Mouse (Mus musculus): ENCODE measurements around the gene Ncoa1. TPM values are rescaled to one million over a fixed set of nuclear protein-coding genes. Genes with fewer than 3 reads are reported as not detected.

Gene Ncoa1
- polyA plus RNA-seq, 1 experiment from 2014 or later: 10.3 TPM

DNA sequence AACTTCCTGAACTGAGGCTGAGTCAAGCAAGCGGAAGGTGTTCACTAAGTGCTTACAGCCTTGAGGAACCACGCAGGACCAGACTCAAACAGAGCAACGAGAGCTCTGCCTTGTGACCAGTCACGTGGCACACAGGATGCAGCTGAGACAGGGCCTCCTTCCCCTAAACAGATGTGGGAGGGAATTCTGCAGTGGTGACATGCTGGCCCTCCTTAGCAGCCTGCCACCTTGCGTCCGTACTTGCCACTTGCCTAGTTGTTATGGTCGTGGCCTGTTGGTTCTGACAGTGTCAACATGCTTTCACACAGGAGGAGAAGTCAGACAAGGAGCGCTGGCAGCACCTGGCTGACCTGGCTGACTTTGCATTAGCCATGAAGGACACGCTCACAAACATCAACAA lies 265.8 kb downstream of the Ncoa1 start:
- no peaks in the 10 kb centered on the region for H3K9me3 ChIP-seq
- WGBS: 90% methylated on average over 9 of the region's 9 CpGs
- no peak overlapping the region for H3K27ac ChIP-seq
- H3K4me2 ChIP-seq: no peak overlapping the region
- no peak for ATAC-seq (ENCODE audit: low FRiP score)
- no peaks in the 10 kb centered on the region for H3K4me1 ChIP-seq (replicated peaks)
- H3K9ac ChIP-seq: no peak overlapping the region
- no peaks in the 10 kb centered on the region for H3K27me3 ChIP-seq
- H3K36me3 ChIP-seq: peaks cover 79% of the 10 kb centered on the region
- H3K4me3 ChIP-seq: no peak overlapping the region

- H3K36me3 ChIP-seq: peaks cover 76% of the 10 kb centered on the region
Measured at GRCm38 (mm10) chr12:4209196-4209595, 267.8 kb downstream of the Ncoa1 start.

GRCm38 (mm10) chr12:4208405-4209133 lies 268.4 kb downstream of the Ncoa1 start:
- Histone ChIP-seq H3K36me3 (peaks cover 70% of the 10 kb centered on the region), H3K9ac (no peak overlapping the region), H3K9me3 (no peaks in the 10 kb centered on the region), H3K4me3 (no peak overlapping the region), H3K4me2 (no peak overlapping the region), H3K27ac (no peak overlapping the region), H3K4me1 (replicated peaks) (no peaks in the 10 kb centered on the region), H3K27me3 (no peaks in the 10 kb centered on the region)
- WGBS: 76% methylated on average over 15 of the region's 15 CpGs
- ATAC-seq (ENCODE audit: low FRiP score): no peak

More at GRCm38 (mm10) chr12:4209196-4209595, 267.8 kb downstream of the Ncoa1 start:
- Histone ChIP-seq H3K4me1 (replicated peaks) (no peaks in the 10 kb centered on the region), H3K9me3 (no peaks in the 10 kb centered on the region), H3K27me3 (no peaks in the 10 kb centered on the region), H3K4me2 (no peak overlapping the region), H3K27ac (no peak overlapping the region), H3K9ac (no peak overlapping the region), H3K4me3 (no peak overlapping the region)
- no peak for ATAC-seq (ENCODE audit: low FRiP score)
- 96% methylated on average over 9 of the region's 9 CpGs for WGBS

GRCm38 (mm10) chr12:4206106-4206505 lies 270.9 kb downstream of the Ncoa1 start:
- no peak overlapping the region for H3K27ac ChIP-seq
- H3K4me1 ChIP-seq (replicated peaks): peaks cover 1% of the 10 kb centered on the region; the same call in 1 of the 2 replicates
- peaks cover 58% of the 10 kb centered on the region for H3K36me3 ChIP-seq
- no peak overlapping the region for H3K4me3 ChIP-seq
- H3K27me3 ChIP-seq: no peaks in the 10 kb centered on the region
- no peak for ATAC-seq (ENCODE audit: low FRiP score)
- 94% methylated on average over 11 of the region's 11 CpGs for WGBS
- H3K9me3 ChIP-seq: no peaks in the 10 kb centered on the region
- H3K4me2 ChIP-seq: no peak overlapping the region
- no peak overlapping the region for H3K9ac ChIP-seq

GRCm38 (mm10) chr12:4202206-4202605 lies 274.8 kb downstream of the Ncoa1 start:
- Histone ChIP-seq H3K9ac (no peak overlapping the region), H3K4me1 (replicated peaks) (peaks cover 6% of the 10 kb centered on the region), H3K27me3 (no peaks in the 10 kb centered on the region), H3K4me3 (no peak overlapping the region), H3K36me3 (peaks cover 59% of the 10 kb centered on the region), H3K9me3 (no peaks in the 10 kb centered on the region), H3K4me2 (no peak overlapping the region), H3K27ac (no peak overlapping the region)
- ATAC-seq (ENCODE audit: low FRiP score): no peak
- WGBS: 93% methylated on average over 4 of the region's 4 CpGs

GRCm38 (mm10) chr12:4201454-4202200 lies 275.4 kb downstream of the Ncoa1 start:
- 81% methylated on average over 13 of the region's 13 CpGs for WGBS
- H3K36me3 ChIP-seq: peaks cover 54% of the 10 kb centered on the region
- H3K9me3 ChIP-seq: no peaks in the 10 kb centered on the region
- no peak overlapping the region for H3K4me3 ChIP-seq
- H3K27me3 ChIP-seq: no peaks in the 10 kb centered on the region
- H3K27ac ChIP-seq: no peak overlapping the region
- H3K4me2 ChIP-seq: no peak overlapping the region
- ATAC-seq (ENCODE audit: low FRiP score): no peak
- H3K9ac ChIP-seq: no peak overlapping the region
- peaks cover 6% of the 10 kb centered on the region for H3K4me1 ChIP-seq (replicated peaks)

DNA sequence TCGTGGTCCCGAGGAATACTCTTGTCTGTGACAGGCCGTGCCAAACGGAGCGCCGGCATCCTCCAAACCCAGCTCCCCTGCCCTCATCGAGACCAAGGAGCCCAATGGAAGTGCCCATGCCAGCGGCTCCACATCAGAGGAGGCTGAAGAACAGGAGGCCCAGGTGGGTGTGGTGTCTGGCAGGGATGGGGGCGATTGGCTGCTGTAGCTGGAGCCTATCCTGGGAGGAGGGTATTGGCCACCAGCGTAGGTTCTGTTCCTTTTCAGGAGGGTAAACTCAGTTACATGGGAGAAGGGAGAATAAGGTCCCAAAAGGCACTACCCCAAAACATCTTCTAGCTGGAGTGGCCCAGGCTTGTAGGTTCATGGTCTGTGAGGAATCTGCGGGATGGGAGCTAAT lies 277.7 kb downstream of the Ncoa1 start:
- Histone ChIP-seq H3K9me3 (no peaks in the 10 kb centered on the region), H3K4me1 (replicated peaks) (peaks cover 6% of the 10 kb centered on the region), H3K27me3 (no peaks in the 10 kb centered on the region), H3K4me2 (no peak overlapping the region), H3K4me3 (no peak overlapping the region), H3K36me3 (peaks cover 37% of the 10 kb centered on the region), H3K9ac (no peak overlapping the region), H3K27ac (no peak overlapping the region)
- WGBS: 95% methylated on average over 11 of the region's 11 CpGs
- ATAC-seq (ENCODE audit: low FRiP score): no peak

GRCm38 (mm10) chr12:4198702-4199101 lies 278.3 kb downstream of the Ncoa1 start:
- ATAC-seq (ENCODE audit: low FRiP score): no peak
- Histone ChIP-seq H3K27ac (no peak overlapping the region), H3K4me1 (replicated peaks) (peaks cover 8% of the 10 kb centered on the region), H3K9ac (no peak overlapping the region), H3K9me3 (no peaks in the 10 kb centered on the region), H3K27me3 (no peaks in the 10 kb centered on the region), H3K36me3 (peaks cover 40% of the 10 kb centered on the region), H3K4me2 (no peak overlapping the region), H3K4me3 (no peak overlapping the region)
- WGBS: 96% methylated on average over 4 of the region's 4 CpGs

Other genes with a start within 250 kb of the Ncoa1 start
- 6.1 and 6.5 TPM in 2 replicates for gene Ptrhd1, start 243.2 kb downstream of the Ncoa1 start, polyA plus RNA-seq (2015; fragmentation: Nextera tagmentation; extraction: Ambion mirVana)
- 9.0 and 10.3 TPM in 2 replicates for gene Cenpo, start 242.9 kb downstream of the Ncoa1 start, polyA plus RNA-seq (2015; fragmentation: Nextera tagmentation; extraction: Ambion mirVana)
- 16.2 and 16.6 TPM in 2 replicates for gene Itsn2, start 115.5 kb upstream of the Ncoa1 start, polyA plus RNA-seq (2015; fragmentation: Nextera tagmentation; extraction: Ambion mirVana)
- gene Gm3625, start 115.7 kb upstream of the Ncoa1 start, polyA plus RNA-seq (2015; fragmentation: Nextera tagmentation; extraction: Ambion mirVana): not detected in 2 replicates